Mouse (Mus musculus): ENCODE measurements around the gene Gm20388.

Gene Gm20388

DNA sequence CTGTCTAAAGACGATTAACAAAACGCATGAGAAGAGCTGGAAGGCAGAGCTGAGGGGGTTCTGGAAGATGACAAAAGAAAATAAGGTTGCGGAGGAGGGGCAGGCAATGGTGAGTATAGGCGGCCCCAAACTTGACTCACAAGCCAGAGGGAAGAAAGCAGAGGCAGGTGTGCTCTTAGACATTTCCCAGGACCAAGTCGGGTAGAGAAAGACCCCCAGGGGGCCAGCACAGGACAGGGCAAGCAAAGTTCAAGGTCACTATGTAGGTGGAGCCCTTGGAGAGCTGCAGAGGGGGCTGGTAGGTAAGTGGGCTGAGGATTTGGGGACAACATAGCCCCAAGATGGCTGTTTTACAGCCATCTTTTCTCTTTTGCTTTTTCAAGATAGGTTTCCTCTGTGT lies 168.7 kb downstream of the Gm20388 start:
- DNase-seq (ENCODE audit: low spot score in 2 of 2) = no peak

DNA sequence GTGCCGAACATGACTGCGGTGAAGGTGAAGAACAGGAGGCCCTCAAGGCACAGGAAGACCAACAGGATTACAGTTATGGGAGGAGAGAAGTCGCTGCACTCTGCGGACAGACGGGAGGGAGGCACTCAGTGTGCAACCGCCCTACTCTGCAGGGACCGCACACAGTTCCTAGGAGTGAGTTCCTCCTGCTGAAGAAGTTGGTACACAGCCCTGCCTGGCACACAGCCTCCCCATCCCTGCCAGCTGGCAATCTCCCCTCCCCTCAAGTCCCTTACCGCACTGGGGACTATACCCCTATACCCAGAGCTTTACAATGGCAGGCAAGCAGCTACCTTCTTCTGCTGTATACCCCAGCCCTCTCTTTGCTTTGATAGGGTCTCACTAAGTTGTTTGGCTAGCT lies 172.6 kb downstream of the Gm20388 start:
- no peak for DNase-seq (ENCODE audit: low spot score in 2 of 2)

DNA sequence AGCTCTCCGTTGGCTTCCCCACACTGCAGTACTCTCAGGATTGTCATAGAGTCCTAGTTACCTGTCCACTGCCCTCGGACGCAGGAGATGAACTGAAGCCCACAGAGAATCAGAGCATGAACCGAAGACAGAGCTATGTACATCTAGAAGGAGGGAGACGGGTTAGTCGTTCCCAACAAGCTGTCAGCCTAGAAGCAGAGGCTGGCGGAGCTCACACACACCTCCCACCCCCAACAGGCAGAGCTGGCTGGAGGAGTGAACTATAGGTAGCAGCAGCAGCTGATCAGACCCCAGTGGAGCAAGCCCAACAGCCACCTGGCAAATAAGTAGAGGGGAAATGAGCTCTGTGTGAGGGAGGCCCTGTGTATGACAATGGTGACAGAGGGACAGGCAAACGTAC lies 174.1 kb downstream of the Gm20388 start:
- DNase-seq (ENCODE audit: low spot score in 2 of 2) = no peak

DNA sequence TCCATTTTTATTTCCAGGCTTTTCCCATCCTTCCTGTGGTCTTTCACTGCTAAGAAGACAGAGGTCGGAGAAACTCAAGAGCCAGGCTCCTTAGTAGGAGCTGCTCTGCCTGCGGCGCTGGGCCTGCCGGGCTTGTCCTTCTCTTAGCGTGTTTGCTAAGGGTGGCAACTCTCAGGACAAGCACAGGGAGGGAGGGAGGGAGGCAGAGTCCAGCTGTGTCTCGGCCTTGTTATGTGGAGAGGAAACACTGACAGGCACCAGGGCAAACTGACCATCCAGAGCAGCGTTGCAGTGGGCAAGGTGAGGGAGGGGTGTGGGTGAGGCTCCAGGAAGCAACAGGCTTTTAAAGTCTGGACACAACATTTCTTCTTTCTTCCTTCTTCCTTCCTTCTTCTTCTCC lies 178.9 kb downstream of the Gm20388 start:
- no peak for DNase-seq (ENCODE audit: low spot score in 2 of 2)

DNA sequence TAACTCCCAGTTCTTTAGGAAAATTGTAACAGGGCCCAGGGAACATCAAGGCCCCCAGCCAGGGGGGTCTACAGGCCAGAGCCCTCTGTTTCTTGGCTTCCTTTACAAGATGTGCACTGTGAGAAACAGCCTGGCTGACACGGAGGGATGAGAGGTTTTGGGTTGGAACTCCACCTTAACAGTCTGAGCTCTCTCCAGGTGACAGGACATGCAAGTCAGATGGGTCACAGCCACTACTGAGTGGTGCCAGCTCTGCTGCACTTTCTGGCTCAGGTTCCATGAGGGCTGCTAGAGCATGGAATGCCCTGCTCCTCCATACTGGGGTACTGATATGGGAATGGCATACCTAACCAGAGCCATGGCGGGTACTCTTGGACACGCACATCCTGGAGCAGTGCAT lies 180.4 kb downstream of the Gm20388 start:
- DNase-seq (ENCODE audit: low spot score in 2 of 2) = no peak

DNA sequence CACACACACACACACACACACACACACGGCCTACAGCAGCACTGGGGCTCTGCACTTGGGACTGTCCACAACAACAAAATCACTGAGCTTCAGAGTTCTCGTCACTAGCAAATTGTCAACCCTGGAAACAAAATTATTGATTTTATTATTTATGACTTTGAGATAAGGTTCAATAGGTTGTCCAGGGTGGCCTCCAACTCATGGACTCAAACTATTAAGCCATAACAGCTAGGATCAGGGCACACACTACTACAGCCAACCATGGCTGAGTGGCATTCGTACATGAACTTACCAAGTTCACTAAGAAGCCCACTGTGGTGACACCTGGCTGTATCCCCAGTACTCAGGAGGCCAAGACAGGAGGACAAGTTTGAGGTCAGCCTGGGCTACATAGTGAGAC lies 182.5 kb downstream of the Gm20388 start:
- no peak for DNase-seq (ENCODE audit: low spot score in 2 of 2)

DNA sequence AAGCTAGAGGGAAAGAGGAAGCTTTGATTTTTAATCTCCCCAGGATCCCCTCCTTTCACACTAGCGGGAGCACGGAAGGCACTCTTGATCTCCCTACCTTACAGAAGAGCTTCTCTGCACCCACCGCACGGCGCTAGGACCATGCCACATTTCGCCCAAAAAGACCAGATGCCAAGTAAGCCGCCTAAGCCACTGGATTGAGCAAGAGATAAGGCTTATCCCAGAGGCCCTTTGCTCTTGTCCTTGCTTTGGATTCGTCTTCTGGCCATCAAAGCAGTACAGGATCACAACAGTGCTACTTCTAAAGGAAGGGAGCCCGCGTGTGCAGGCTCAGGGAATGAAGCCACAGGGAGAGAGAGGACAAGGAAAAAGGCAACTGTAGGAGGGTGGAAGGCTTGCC lies 184.2 kb downstream of the Gm20388 start:
- DNase-seq (ENCODE audit: low spot score in 2 of 2) = no peak

DNA sequence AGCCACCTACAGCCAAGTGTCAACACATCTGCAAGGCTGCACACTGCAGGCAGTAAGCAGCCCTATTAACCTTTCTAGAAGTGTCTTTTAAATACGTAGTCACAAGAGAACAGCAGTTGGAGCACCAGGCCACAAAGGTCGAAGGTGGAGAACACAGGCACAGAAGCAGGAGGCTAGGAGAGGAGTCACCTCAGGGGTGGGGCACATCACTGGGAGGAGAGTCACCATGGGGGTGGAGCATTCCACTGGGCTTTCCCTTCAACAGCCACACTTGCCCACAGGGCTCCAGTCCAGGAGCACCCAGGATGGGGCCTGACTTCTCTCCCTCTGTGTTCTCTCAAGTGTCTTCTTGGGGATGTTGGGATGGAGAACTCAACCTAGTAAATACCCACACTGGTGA lies 185.8 kb downstream of the Gm20388 start:
- DNase-seq (ENCODE audit: low spot score in 2 of 2) = no peak

DNA sequence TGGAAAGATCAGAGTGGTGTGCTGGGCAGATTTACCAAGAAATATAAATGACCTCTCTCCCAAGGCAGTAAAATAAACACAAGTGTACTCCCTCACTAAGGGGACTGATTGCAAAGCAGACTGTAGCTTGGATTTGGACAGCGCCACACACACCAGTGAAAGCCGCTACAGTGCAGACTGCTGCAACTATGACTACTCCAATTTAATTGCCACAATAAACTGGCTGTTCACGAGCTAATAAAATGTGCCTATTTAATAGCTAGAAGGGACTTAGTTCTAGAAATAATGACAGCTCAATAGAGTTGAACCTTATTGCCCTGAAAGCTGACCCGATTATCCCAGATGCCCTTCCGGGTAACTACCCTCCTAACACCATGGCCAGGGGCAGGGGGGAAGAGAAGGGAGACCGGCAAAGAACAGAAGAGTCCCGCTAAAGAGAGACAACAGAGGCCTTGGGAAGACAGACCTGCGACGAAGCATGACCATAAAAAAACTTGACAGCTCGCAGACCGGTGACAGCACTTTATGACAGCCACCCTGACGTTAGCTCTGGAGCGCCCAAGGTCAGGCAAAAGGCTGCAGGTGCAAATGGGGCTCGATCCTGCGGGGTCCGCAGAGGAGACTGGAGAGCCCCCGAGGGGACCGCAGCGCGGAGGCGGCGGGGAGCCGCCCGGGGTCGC lies 189.9 kb downstream of the Gm20388 start:
- DNase-seq (ENCODE audit: low spot score in 2 of 2) = no peak

DNA sequence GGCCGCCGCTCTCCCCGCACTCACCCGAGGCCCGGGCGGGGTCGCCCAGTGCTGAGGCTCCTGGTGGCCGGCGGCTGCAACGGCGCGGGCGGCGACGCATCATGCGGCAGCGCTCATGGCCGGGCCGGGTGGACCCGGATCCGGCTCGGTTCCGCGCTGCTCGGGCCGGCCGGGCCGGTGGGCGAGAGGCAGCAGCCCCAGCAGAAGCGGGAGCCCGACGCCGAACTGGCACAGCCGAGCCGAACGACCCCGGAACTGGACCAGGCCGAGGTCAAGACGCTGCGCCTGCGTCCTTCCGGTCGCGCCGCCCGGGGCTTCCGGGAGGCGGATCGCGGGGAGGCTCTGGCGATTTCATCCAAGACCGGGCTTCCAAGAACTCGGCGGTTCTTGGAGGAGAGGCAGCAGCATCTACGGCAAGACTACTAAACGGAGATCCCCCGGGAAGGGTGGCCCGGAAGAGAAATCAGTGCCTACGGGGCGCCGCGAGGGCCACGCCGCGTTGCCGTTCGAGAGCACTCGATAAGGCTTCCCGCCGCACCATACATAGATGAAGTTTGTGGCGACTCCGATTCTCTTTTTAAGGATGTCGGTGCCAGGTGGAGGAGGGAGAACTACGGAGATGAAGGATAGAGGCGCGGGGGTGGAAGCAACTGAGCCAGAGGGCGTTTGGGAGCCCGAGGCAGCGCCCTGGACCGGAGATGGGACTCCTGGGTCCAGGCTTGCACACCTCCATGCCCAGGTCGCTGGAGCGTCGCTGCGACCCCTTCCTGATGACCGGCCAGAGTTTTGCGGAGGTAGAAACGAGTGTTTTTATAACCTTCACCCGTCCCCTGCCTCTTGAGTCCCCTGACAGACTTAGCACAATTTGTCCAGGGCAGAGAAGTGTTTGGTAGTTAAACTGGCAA lies 190.7 kb downstream of the Gm20388 start, which contains the start of gene Zdhhc7:
Gene Zdhhc7 (minus strand): TSS at position 415 of the 905 bp plus-strand sequence.
- DNase-seq (ENCODE audit: low spot score in 2 of 2) = peak; percentile 74

DNA sequence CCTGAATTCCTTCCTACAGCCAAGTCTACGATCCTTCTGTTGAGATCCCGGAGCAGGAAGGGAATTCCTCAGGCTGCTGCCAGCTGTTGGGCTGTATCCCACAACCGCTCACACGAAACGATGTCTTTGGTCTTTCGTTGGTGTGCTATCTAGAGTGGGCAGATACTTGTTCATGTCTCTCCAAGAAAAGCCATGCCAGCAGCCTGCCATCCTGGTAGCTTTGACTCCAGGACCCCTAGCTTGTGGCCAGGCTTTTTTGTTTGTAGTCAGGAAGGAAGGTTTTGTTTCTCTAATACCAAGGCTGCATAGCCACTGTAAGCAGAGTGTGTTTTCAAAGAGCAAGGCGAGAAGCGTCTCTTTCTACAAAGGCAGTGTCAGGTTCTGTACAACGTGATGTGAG lies 193.3 kb downstream of the Gm20388 start:
- DNase-seq (ENCODE audit: low spot score in 2 of 2) = no peak

DNA sequence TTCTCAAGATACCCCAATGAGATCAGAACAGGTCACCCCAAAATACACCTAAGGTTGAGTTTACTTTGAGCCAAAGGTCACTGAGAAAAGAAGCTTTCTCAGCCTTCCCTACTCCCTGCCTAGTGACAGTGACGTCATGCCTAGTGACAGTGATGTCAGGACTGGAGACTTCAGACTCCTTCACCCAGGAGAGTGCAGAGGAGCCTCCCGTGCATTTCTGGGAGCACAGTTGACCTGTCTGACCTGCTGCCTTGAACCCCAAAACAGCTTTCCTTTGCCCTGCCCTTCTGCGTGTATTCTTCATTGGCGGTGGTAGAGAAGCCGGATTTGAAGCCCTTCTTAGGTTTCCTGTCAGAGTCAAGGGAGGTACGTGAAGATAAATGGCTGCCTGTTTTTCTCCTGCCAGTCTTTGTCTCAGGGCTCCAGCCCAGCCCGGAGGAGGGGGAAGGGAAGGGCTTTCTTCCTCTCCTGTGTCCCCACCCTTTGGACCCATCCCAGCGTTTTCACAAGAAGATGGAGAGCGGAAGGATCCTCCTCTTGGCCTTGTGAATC lies 194.2 kb downstream of the Gm20388 start:
- DNase-seq (ENCODE audit: low spot score in 2 of 2) = no peak

DNA sequence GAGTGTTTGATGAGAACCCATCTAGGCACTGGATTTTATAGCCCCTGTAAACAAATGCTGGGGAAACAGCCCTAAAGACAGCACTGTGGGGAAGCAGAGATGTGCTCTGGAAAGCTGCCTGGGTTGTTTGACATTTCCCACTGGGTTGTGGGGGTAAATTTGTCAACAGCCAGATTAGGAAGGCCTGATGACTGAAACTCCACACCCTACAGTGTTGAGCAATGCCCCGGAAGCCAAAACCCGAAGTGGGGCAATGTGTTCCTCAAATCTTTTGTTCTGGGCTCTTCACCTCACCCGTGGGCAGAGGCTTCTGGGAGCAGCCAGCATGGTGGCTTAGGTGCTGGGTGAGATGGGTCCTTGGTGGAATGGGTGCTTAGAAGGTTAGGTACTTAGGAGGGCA lies 198.5 kb downstream of the Gm20388 start:
- no peak for DNase-seq (ENCODE audit: low spot score in 2 of 2)

DNA sequence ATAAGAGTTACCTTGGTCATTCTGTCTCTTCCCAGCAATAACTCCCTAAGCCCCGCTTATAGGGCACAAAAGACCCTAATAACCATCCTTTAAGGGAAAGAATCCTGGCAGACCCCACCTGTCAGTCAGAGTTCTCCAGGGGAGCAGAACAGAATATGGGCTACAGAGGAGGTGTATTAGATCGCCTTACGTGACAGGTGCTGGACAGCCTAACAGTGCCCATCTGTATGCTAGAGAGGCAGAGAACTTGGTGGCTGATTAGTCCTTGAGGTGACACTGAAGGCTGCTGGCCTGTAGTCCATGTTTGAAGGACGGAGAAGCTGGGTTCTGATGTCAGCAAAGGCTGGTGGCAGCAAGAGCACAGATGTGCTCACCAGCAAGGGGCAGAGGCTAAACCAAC lies 200.3 kb downstream of the Gm20388 start:
- no peak for DNase-seq (ENCODE audit: low spot score in 2 of 2)

DNA sequence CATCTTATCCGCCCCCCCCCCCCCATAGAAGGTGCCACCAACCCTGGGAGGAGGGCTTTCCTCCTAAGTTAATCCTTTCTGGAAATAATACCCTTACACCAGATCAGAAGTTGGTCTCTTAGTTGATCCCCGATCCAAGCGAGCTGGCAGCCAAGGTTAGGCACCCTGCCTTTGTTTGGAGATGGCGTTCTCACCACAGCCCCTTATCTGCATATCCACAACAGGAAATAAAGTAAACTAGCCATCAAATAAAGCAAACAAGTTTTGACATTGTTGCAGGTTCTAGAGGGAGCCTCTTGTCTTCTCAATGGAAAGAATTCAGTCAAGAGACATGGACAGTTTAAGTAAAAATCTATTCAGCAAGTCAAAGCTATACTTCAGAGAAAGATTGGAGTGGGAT lies 200.7 kb downstream of the Gm20388 start:
- no peak for DNase-seq (ENCODE audit: low spot score in 2 of 2)

DNA sequence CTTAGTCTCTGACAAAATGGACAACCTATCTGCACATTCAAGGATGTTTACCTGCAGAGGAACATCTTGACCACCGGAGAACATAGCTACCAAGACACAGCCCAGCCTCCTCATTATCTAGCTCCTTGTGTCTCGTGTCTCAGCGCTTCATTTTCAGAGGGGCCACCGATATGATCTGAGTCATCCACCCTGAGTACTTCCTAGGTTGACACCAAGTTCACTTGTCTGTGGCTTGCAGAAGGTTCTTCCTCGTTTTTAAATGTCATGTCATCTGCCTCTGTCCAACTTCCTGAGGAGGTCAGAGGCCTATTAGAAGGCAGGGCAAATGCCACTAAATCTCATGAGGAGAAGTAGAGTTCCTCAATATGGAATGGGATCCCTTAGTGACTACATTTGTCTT lies 201.9 kb downstream of the Gm20388 start:
- DNase-seq (ENCODE audit: low spot score in 2 of 2) = no peak

DNA sequence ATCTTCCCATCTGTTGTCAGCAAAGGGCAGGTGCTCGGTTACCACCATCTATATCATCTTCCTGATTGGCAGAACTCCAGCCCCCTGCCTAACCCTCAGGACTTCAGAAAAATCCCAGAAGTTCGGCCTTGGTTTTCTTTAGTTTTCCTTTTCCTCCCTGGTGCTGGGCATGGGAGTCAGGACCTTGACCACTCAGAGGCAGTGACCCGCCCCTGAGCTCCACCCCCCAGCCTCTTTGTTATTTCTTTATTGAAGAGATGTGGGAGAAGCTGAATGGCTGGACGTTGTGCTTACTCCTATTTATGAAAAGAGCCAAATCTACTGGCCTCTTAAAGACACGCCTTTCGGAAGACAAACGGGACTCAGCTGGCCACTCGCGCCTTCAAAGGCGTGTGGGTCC lies 202.7 kb downstream of the Gm20388 start:
- DNase-seq (ENCODE audit: low spot score in 2 of 2) = no peak

DNA sequence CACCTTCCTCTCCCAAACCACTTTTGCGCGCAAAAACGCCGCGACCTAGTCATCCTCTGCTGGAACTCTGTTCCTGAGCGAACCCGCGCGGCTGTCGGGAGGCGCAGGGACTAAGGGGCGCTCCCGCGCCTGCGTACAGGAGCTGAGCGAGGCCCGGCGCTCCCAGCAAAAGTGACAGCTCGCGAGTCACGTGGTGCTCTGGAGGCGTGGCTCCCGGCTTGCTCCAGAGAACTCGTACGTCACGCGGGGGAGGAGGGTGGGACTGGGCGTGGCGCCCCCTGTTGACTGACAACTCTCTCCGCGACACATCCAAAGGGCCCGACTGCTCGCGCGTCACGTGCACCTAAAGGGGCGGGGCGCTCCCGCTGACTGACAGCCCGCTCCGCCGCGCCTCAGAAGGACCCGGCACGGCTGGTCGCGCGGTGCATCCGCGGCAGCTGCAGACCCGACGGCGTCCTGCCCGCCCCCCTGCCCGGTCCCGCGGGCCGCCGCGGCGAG lies 203.2 kb downstream of the Gm20388 start, which contains the start of gene 6430548M08Rik:
Gene 6430548M08Rik (plus strand): TSS at position 395 of the 498 bp plus-strand sequence.
- peak; percentile 99 to 100 for DNase-seq (ENCODE audit: low spot score in 2 of 2)

DNA sequence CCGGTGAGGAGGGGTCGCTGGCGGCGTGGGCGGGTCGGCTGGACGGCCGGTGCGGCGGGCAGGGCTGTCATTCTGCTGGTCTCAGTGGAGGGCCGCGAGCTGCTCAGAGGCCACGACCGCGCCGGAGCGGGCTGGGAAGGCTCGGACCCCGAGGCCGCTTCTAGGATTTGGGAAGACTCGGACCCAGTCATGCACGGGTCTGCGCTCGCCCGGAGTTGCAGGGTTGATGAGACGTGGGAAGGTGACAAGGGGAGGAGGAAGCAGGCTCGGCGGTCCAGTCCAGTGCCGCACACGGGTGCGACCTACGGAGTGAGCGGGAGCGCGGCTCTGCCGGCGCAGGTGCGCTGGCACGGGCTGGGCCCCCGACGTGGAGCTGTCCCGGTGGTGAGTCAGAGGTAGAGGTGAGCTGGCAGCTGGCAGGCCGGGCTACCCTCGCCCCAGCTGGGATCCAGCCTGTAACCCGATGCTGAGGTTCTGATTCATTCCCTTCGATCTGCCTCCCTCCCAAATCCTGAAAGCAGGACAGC lies 203.7 kb downstream of the Gm20388 start:
- DNase-seq (ENCODE audit: low spot score in 2 of 2) = peak; percentile 22 to 45

DNA sequence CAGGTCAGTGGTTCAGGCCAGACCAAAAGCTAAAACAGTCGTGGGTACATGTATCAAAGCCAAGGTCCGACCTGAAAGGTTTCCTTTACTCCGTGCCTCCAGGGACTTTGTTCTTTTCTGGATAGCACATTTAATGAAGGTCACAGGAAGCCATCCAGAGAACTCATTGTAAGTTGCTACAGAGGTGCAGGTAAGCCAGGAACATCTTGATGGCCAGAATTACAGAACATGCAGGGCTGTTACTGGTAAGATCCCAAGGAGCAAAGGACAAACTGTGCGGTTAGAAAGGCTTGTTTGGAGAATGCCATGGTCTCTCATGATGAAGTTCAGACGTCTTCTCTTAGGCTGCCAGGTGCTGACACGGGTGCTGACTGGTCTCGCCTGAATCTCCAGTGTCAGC lies 206.0 kb downstream of the Gm20388 start:
- DNase-seq (ENCODE audit: low spot score in 2 of 2) = no peak

DNA sequence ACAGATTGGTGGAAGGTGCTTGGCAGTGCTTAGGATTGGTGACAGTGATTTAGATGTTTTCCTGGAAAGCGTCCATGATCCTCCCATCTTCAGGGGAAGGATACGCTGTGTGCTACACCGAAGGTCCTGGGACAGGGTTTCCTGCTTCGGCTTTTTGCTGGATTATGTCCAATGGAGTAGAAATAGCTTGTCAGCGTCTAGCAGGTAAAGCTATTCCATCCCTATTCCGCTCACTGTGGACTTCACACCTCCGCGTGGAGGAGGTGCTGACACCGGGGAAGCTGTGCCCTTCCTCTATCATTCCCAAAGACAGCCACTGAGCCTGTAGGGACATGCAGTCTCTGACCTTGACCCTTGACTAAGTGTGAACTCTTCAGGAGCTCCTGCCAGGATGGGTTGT lies 207.5 kb downstream of the Gm20388 start:
- no peak for DNase-seq (ENCODE audit: low spot score in 2 of 2)

DNA sequence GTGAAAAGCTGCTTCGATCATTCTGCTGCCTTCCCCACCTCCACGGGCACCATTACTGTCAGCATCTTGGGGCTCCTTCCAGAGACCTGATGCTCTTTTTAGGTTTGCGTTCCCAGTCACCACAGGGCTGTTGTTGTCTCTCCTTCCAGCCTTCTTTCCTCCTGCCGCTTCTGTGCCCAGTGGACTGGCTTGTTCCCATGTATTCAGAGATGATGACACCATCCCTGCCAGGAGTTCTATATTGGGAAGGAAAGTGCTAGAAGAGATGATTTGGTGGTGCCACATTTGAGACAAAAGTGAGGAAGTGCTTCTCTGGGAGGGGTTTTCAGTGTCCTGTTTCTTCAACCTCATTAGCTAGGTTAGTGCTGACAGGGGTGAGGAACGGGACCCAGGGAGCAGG lies 208.2 kb downstream of the Gm20388 start:
- DNase-seq (ENCODE audit: low spot score in 2 of 2) = no peak
